Mouse (Mus musculus) kidney, adult 10 weeks (tissue): Measurements from ENCODE around the gene Mrpl43. TPM values are rescaled to one million over a fixed set of nuclear protein-coding genes. Genes with fewer than 3 reads are reported as not detected.

ENCODE experiments used
- polyA plus RNA-seq: library from polyadenylated mRNA; stranded (reverse); fragments of 350-450 nt; fragmentation: Illumina TruSeq; extraction: RNeasy Lipid Tissue Mini Kit (QIAGEN cat#74804); gene quantifications from one replicate; pipeline ENCODE4 v1.2.3, GENCODE M21; 2014; ENCODE audit warnings: low read depth, low replicate concordance

Mrpl43 gene
- polyA plus RNA-seq, result 12.8 TPM

GRCm38 (mm10) chr19:45005957-45006712 lies at the start of gene Mrpl43:
Gene Mrpl43, minus strand, starts transcription at chr19:45006442.

DNA sequence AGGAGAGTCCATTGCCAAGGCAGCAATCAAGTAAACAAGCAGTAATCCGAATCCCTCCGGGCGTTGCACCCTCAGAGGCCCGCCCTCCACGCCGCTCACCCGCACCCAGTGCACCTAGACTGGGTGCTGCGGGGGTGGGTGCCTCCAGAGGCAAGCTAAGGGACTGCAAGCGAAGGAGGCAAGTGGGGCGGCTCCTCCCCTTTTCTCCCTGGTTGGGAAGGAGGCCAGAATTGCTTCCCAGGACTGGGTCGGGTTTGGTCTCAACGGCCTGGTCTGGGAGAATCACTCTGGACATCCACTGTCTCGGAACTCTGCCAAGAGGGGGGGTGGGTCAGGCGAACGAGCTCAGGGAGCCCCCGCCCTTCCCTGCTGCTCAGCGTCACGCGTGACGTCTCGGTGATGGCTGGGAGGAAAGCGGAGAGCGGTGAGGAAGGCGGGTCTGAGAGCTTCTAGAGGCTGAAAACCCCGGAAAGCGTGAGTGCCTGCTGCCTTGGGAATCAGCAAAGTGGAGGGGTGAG lies 41.2 kb upstream of the Mrpl43 start, which contains the start of gene Sfxn3:
Sfxn3 (plus strand) TSS at position 87 of the 518 bp plus-strand sequence.

DNA sequence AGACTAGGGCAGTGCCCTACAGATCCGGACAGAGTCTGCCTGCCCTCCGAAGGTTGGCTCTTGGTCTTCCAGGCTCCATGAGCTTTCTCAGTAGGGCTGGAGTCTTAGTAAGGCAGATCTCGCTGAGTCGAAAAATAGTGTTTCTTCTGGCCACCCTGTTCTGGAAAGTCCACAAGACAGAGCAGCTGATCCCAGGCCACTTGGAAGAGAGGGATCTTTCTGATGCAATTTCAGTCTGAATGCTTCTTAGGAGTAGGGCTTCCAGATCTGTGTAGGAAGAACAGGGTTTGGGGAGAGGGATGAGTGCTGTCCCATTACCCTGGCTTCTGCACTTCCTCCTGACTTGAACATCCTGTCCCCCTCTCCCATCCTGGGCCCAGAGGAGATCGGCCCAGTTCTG lies 39.4 kb upstream of the Mrpl43 start, which contains the start of gene Pdzd7:
Pdzd7 (minus strand) TSS at position 67 of the 400 bp plus-strand sequence.

DNA sequence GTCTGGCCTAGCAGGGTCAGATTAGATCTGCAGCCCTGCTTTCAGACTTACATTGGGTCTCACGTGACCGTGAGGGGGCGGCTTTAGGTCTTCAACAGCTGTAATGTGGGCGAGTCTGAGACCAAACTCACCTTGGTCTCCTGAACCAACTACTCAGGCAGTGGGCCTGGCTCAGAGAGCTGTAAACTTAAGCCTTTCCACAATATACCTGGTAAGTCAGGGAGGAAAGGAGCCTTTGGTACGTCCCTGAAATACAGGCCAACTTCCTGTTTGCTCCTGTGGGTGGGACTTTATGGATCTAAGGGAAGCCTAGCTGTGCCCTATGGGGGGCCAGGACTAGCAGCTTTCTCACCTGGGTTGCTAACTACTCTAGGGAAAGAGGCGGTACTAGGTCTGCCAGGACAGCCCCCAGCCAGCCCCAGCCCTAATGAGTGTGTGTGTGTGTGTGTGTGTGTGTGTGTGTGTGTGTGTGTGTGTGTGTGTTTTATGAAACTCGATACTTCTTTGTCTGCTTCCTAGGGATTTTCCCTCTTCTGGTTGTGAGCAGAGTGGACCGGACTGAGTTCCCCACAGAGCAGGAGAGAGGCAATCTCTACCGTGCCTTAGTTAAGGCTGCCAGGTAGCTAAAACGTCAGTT lies 8.2 kb upstream of the Mrpl43 start, which contains the start of gene Lzts2:
Lzts2 (plus strand) TSS at position 80 of the 637 bp plus-strand sequence.

DNA sequence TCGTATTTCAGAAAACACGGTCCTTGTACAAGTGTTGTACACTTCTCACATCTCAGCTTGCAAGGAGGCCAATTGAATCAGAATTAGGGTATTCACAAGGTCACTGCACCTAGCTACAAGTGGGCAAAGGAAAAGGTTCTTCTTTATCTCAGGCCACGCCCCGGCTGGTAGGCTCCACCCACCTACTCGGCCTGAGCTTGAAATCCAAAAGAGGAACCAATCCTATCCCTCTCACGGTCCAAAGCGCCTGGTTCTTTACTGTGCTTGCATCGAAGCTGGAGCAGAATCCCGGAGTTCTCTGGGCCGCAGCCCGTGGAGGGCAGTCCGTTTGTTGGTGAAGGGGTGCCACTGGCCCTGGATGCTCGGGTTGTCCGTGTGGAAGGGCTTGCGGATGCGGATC lies 798 bp downstream of the Mrpl43 start, which contains the start of gene Twnk:
Twnk (plus strand) TSS at position 220 of the 400 bp plus-strand sequence.

DNA sequence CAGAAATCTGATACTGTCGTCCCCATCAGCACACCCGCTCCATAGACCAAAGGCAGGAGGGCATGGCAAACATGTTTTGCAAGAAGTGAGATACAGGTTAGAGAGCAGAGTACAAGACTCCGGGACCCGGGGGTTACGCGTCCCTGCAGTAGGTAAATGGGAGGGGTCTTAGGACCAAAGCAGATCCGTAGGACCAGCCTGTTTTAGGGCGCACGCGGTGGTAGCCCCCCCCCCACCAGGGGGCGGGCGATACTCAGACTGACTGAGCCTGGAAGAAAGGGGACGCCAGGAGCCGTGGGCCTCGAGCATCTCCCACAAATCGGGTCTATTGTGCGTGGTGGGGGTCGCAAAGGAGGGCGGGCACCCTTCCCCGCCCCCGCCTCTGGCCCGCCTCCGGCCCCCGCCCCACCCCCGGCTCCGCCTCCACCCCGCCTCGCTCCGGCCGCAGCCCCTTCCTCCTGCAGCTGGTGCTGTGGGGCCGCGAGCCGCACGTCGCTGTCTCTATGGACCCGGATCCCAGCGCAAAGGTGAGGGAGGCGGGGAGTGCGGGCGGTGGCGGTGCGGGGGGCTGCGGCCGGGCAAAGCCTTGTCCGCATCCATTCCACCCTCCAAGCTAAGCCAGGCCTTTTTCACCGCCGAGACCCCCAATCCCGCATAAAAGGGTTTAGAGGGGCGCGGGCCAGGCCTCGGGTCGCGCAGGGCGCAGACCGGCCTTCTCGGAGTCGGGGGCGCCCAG lies 17.2 kb downstream of the Mrpl43 start, which contains the start of gene Sema4g:
Sema4g (plus strand) TSS at position 271 of the 736 bp plus-strand sequence.

Other genes starting within 250 kb of the Mrpl43 start
- gene Slf2, start 75.3 kb downstream of the Mrpl43 start, polyA plus RNA-seq, result 31.0 TPM
- 3.1 TPM for gene Sema4g, start 17.3 kb downstream of the Mrpl43 start, polyA plus RNA-seq
- gene Twnk, start 779 bp downstream of the Mrpl43 start, polyA plus RNA-seq, result 5.6 TPM
- gene Lzts2, start 8.0 kb upstream of the Mrpl43 start, polyA plus RNA-seq, result 4.9 TPM
- gene Pdzd7, start 39.3 kb upstream of the Mrpl43 start, polyA plus RNA-seq, result not detected
- gene Sfxn3, start 41.1 kb upstream of the Mrpl43 start, polyA plus RNA-seq, result 11.8 TPM
- not detected for gene Kazald1, start 68.8 kb upstream of the Mrpl43 start, polyA plus RNA-seq
- gene Tlx1, start 144.2 kb upstream of the Mrpl43 start, polyA plus RNA-seq, result not detected
- gene Lbx1, start 229.4 kb upstream of the Mrpl43 start, polyA plus RNA-seq, result not detected